Comparison of ENCODE assay signal across 13 mouse cellular contexts in genomic region chr9:45362051-45362461, GRCm38 (mm10). TPM values are rescaled to one million over a fixed set of nuclear protein-coding genes. Genes with fewer than 3 reads are reported as not detected.
DNase-seq lines count a peak whose midpoint lies in the region; ATAC-seq and TF ChIP-seq lines count a peak whose summit lies in the region.
"Had no signal": no experiment of that assay in that cellular context is flagged by ENCODE, and none has a peak within 500 bp of the region (broad histone marks: within the 10 kb centered on the region; RNA-seq: fewer than 3 reads in every experiment).

No protein-coding gene starts in this region.

- peaks cover 9% of the 10 kb centered on the region for H3K9me3 ChIP-seq in E14TG2a.4 (ENCODE audit: low read length)
- H3K9me3 ChIP-seq in heart, embryonic 16.5 days (replicated peaks; ENCODE audit: control insufficient read depth, low read length): no peaks in the 10 kb centered on the region
- no peaks in the 10 kb centered on the region for H3K9me3 ChIP-seq in neural tube, embryonic 15.5 days (replicated peaks)
- no peaks in the 10 kb centered on the region for H3K9me3 ChIP-seq in forebrain, embryonic 12.5 days
- H3K9me3 ChIP-seq: embryonic facial prominence, embryonic 13.5 days had no signal

- TF ChIP-seq CTCF in E14TG2a.4 (conservative IDR thresholded peaks at IDR 0.05; ENCODE audit: low read length): no peak

- peak; percentile 37; the same call in 1 of the 2 replicates for ATAC-seq in heart, embryonic 16.5 days (replicated peaks; ENCODE audit: extremely low read depth, insufficient read depth, low FRiP score)
- ATAC-seq in neural tube, embryonic 15.5 days (ENCODE audit: low FRiP score): no peak
- no peak for ATAC-seq in forebrain, embryonic 12.5 days (ENCODE audit: low FRiP score)

- peak overlapping the region; percentile 43 for H3K27ac ChIP-seq in heart, embryonic 16.5 days (ENCODE audit: low read length)
- H3K27ac ChIP-seq in neural tube, embryonic 15.5 days (replicated peaks): no peak overlapping the region
- no peak overlapping the region for H3K27ac ChIP-seq in forebrain, embryonic 12.5 days
- H3K27ac ChIP-seq: embryonic facial prominence, embryonic 13.5 days had no signal

- H3K27me3 ChIP-seq in E14TG2a.4 (ENCODE audit: insufficient read depth, low read length): no peaks in the 10 kb centered on the region
- peaks cover 2% of the 10 kb centered on the region; the same call in 1 of the 2 replicates for H3K27me3 ChIP-seq in heart, embryonic 16.5 days (ENCODE audit: control insufficient read depth, insufficient read depth, low read length)
- H3K27me3 ChIP-seq in neural tube, embryonic 15.5 days (replicated peaks): no peaks in the 10 kb centered on the region
- H3K27me3 ChIP-seq in forebrain, embryonic 12.5 days: 0 out of 2 replicates have a peak, but pooled peaks cover 10% of the 10 kb centered on the region
- H3K27me3 ChIP-seq: embryonic facial prominence, embryonic 13.5 days had no signal

- no peak overlapping the region for H3K4me2 ChIP-seq in heart, embryonic 16.5 days (ENCODE audit: low read depth, low read length)
- no peak overlapping the region for H3K4me2 ChIP-seq in neural tube, embryonic 15.5 days
- no peak overlapping the region for H3K4me2 ChIP-seq in forebrain, embryonic 12.5 days
- H3K4me2 ChIP-seq: embryonic facial prominence, embryonic 13.5 days had no signal

- WGBS in heart, embryonic 16.5 days: 10% methylated on average over 2 of the region's 2 CpGs
- 46% methylated on average over 2 of the region's 2 CpGs for WGBS in neural tube, embryonic 15.5 days
- WGBS in forebrain, embryonic 12.5 days: 45% methylated on average over 2 of the region's 2 CpGs

- H3K9ac ChIP-seq in heart, embryonic 16.5 days (ENCODE audit: low read length): no peak overlapping the region
- H3K9ac ChIP-seq in neural tube, embryonic 15.5 days (replicated peaks): no peak overlapping the region
- H3K9ac ChIP-seq in forebrain, embryonic 12.5 days: no peak overlapping the region
- H3K9ac ChIP-seq: embryonic facial prominence, embryonic 13.5 days had no signal

- H3K36me3 ChIP-seq in E14TG2a.4 (ENCODE audit: insufficient read depth, low read length): no peaks in the 10 kb centered on the region
- no peaks in the 10 kb centered on the region for H3K36me3 ChIP-seq in heart, embryonic 16.5 days (ENCODE audit: control insufficient read depth, insufficient read depth)
- no peaks in the 10 kb centered on the region for H3K36me3 ChIP-seq in neural tube, embryonic 15.5 days
- H3K36me3 ChIP-seq in forebrain, embryonic 12.5 days (replicated peaks): no peaks in the 10 kb centered on the region
- H3K36me3 ChIP-seq: embryonic facial prominence, embryonic 13.5 days had no signal

- DNase-seq in gastrocnemius, adult 18-20 months (ENCODE audit: low spot score): peak; percentile 14
- no peak for DNase-seq in gastrocnemius, postnatal 25 days
- DNase-seq in cerebellum, adult 8-10 months: peak; percentile 70
- DNase-seq in kidney, postnatal 36 days: no peak
- DNase-seq: thymus, postnatal 14 days had no signal

- H3K4me3 ChIP-seq in E14TG2a.4 (replicated peaks; ENCODE audit: low read length): 0 out of 2 replicates have a peak overlapping the region, but pooled peaks have one; percentile 32
- no peak overlapping the region for H3K4me3 ChIP-seq in heart, embryonic 16.5 days (ENCODE audit: low read length)
- H3K4me3 ChIP-seq in neural tube, embryonic 15.5 days (replicated peaks): no peak overlapping the region
- no peak overlapping the region for H3K4me3 ChIP-seq in forebrain, embryonic 12.5 days (replicated peaks)
- H3K4me3 ChIP-seq: embryonic facial prominence, embryonic 13.5 days had no signal

- peaks cover 83% of the 10 kb centered on the region for H3K4me1 ChIP-seq in E14TG2a.4 (replicated peaks; ENCODE audit: low read depth, low read length)
- H3K4me1 ChIP-seq in heart, embryonic 16.5 days (ENCODE audit: control insufficient read depth, insufficient read depth, low read length): peaks cover 6% of the 10 kb centered on the region; the same call in 1 of the 2 replicates
- peaks cover 4% of the 10 kb centered on the region; the same call in 1 of the 2 replicates for H3K4me1 ChIP-seq in neural tube, embryonic 15.5 days
- 0 out of 2 replicates have a peak, but pooled peaks cover 2% of the 10 kb centered on the region for H3K4me1 ChIP-seq in forebrain, embryonic 12.5 days

RNA-seq across cellular contexts. Expression of gene Fxyd6, which starts 7.9 kb away (rescaled TPM):
- 10 to 100 TPM; 55.0 to 93.3 TPM for total RNA-seq in gastrocnemius, adult 18-20 months (2021)
- 10 to 100 TPM; 27.5 to 31.2 TPM for total RNA-seq in gastrocnemius, postnatal 25 days (2021)
- polyA plus RNA-seq in heart, embryonic 16.5 days (2015; fragmentation: Nextera tagmentation; extraction: Ambion mirVana): 34.9 and 37.2 TPM in 2 replicates
- 442 and 531 TPM in 2 replicates for polyA plus RNA-seq in neural tube, embryonic 15.5 days (2015; fragmentation: Nextera tagmentation; extraction: Ambion mirVana)
- polyA plus RNA-seq in forebrain, embryonic 12.5 days (2016; fragmentation: Nextera tagmentation; extraction: Ambion mirVana): 206 TPM in 2 replicates
- polyA plus RNA-seq: C2C12 had no signal

RNA-seq across cellular contexts. Expression of gene Fxyd2, which starts 37.4 kb away (rescaled TPM):
- 1 to 10 TPM; 2.4 to 3.8 TPM for total RNA-seq in gastrocnemius, adult 18-20 months (2021)
- 1 to 10 TPM; 1.4 to 2.0 TPM for total RNA-seq in gastrocnemius, postnatal 25 days (2021)
- polyA plus RNA-seq in heart, embryonic 16.5 days (2015; fragmentation: Nextera tagmentation; extraction: Ambion mirVana): 1.8 and 2.5 TPM in 2 replicates
- 9.8 and 13.6 TPM in 2 replicates for polyA plus RNA-seq in neural tube, embryonic 15.5 days (2015; fragmentation: Nextera tagmentation; extraction: Ambion mirVana)
- polyA plus RNA-seq in forebrain, embryonic 12.5 days (2016; fragmentation: Nextera tagmentation; extraction: Ambion mirVana): 2.0 and 2.3 TPM in 2 replicates
- polyA plus RNA-seq: C2C12 had no signal

RNA-seq across cellular contexts. Expression of gene Tmprss13, which starts 43.2 kb away (rescaled TPM):
- total RNA-seq in gastrocnemius, adult 18-20 months (2021): under 1 TPM; 0.27 to 0.64 TPM
- total RNA-seq in gastrocnemius, postnatal 25 days (2021): under 1 TPM; 0.26 to 0.56 TPM
- 0.16 and 0.20 TPM in 2 replicates for polyA plus RNA-seq in heart, embryonic 16.5 days (2015; fragmentation: Nextera tagmentation; extraction: Ambion mirVana)
- polyA plus RNA-seq in neural tube, embryonic 15.5 days (2015; fragmentation: Nextera tagmentation; extraction: Ambion mirVana): 0.04 and 0.24 TPM in 2 replicates
- 0.08 TPM in 1 of 2 replicates, not detected in the other for polyA plus RNA-seq in forebrain, embryonic 12.5 days (2016; fragmentation: Nextera tagmentation; extraction: Ambion mirVana)
- polyA plus RNA-seq: C2C12; large intestine, adult 2 months; midbrain, postnatal 0 days had no signal

Comparison
In these comparisons a context has a peak if more than half of its experiments do, and no peak if none do; other contexts are left out.
1. DNase-seq: peak in gastrocnemius, adult 18-20 months (single experiment) and cerebellum, adult 8-10 months (single experiment); none in gastrocnemius, postnatal 25 days (single experiment) and kidney, postnatal 36 days (0 of 2).